Mouse (Mus musculus) ES-E14 (cell line): ENCODE measurements around the gene Pnpla7.

Source experiments
- CHD2 ChIP-seq: IDR thresholded peaks from 2 replicates; pipeline ENCODE4 v1.6.1; 2014; ENCODE audit warnings: mild to moderate bottlenecking, low read depth, low read length, inconsistent platforms
- HCFC1 ChIP-seq: IDR thresholded peaks from 2 replicates; pipeline ENCODE4 v1.6.1; 2012; ENCODE audit warnings: low read length, inconsistent platforms, borderline replicate concordance; ENCODE audit not compliant: insufficient read depth
- MAFK ChIP-seq: IDR thresholded peaks from 2 replicates; pipeline ENCODE4 v1.6.1; 2014; ENCODE audit warnings: mild to moderate bottlenecking, low read depth, low read length, inconsistent platforms; ENCODE audit not compliant: insufficient read depth

DNA sequence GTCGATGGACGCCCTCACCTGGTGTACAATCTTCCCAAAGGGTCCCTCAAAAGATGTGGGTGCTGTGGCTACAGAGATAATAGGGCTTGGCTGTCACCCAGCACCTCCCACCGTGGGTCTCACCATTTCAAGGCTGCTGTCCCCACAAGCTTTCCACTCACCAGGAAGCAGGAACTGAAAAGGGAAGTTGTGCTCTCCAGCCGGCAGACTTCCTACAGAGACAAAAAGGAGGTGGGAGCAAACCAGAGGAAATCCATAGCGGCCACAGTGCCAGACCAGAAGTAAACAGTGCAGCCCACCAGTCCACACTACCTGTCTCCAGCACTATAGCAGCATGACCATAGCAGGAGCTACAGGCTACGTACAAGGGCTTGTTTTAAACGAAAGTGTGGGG, 48.9 kb upstream of the Pnpla7 start:
- TF ChIP-seq CHD2 (no peak), MAFK (no peak), HCFC1 (no peak)
